Mouse (Mus musculus) kidney, adult 18-20 months (tissue): ENCODE data around the gene Peg3.
A peak's percentile ranks its signal among the peaks of the same experiment; 100 is the strongest.

Experiments used
- DNase-seq: peaks from one replicate; pipeline ENCODE4 v3.0.0; 2021

Peg3 gene

GRCm38 (mm10) chr7:6708451-6709180 is 21.6 kb downstream of the Peg3 start:
- DNase-seq = no peak

- DNase-seq = no peak
Measured at GRCm38 (mm10) chr7:6707416-6708015, 22.7 kb downstream of the Peg3 start.

GRCm38 (mm10) chr7:6699230-6699629 is 31.0 kb downstream of the Peg3 start:
- DNase-seq = no peak

- peak; percentile 76 for DNase-seq
Measured at GRCm38 (mm10) chr7:6696241-6697045, 33.8 kb downstream of the Peg3 start, which contains the start of gene Zim1. TSS of gene Zim1 (minus strand) at chr7:6696450.

GRCm38 (mm10) chr7:6685511-6685910 is 44.7 kb downstream of the Peg3 start:
- DNase-seq = no peak

GRCm38 (mm10) chr7:6666726-6667125 is 63.5 kb downstream of the Peg3 start:
- no peak for DNase-seq

GRCm38 (mm10) chr7:6663430-6663829 is 66.8 kb downstream of the Peg3 start:
- DNase-seq = no peak

- DNase-seq = no peak
Measured at GRCm38 (mm10) chr7:6659605-6660004, 70.6 kb downstream of the Peg3 start.

- no peak for DNase-seq
Measured at GRCm38 (mm10) chr7:6658606-6659005, 71.6 kb downstream of the Peg3 start.
